Comparison of ENCODE assay signal across 14 mouse cellular contexts in the genomic region with DNA sequence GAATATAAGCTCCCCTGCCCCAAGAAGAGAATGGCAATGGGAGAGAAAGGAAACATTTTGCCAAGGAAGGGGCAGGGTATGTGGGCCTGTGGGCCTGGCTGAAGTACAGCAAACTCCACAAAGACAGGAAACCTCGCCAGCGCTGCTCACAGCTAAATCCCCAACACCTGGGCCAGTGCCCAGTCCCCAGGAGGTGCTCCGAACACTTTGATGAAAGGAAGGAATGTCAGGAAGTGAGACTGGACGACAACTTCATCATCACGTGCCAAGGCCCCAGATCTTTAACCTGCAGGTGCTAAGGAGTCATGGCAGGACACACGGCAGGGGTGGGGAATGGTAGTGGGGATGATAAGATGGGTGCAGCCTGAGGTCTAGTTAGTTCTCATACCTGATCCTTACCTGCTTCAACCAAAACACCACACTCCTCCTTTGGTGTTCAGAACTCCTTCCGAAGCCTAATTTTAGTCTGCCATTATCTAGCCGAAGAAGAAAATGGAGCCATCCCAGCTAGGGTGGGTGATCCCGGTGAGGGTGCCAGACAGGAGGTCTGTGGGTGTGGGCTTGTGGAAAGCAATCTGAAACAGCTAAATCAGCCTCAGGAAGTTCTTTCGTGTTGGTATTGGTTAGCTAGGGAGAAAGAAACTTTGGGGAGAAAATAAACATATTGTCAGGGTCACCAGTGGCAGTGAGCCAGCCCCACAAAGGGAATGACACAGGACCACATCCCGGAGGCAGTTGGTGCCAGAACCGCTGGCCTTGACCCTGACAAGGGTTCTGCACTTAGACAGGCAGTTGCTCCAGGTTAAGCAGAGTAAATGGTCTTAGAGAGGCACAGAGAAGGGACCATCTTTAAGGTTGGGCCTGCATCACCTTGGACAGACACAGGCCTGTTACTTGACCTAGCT. TPM values are rescaled to one million over a fixed set of nuclear protein-coding genes. Genes with fewer than 3 reads are reported as not detected.
DNase-seq lines count a peak whose midpoint lies in the region; TF ChIP-seq lines count a peak whose summit lies in the region.
"Had no signal": no experiment of that assay in that cellular context is flagged by ENCODE, and none has a peak within 500 bp of the region (broad histone marks: within the 10 kb centered on the region; RNA-seq: fewer than 3 reads in every experiment).

No protein-coding gene starts in this region.

- TF ChIP-seq POLR2A in cerebellum, adult 2 months (IDR thresholded peaks at IDR 0.05; ENCODE audit: borderline replicate concordance, insufficient read depth, low read length), result no peak

- peak overlapping the region; percentile 35 for H3K27ac ChIP-seq in cerebellum, adult 2 months (ENCODE audit: insufficient read depth, low read length)
- H3K27ac ChIP-seq: limb, embryonic 10.5 days had no signal

- H3K27me3 ChIP-seq in cerebellum, adult 2 months (ENCODE audit: control insufficient read depth, insufficient read depth, low read length), result no peaks in the 10 kb centered on the region
- H3K27me3 ChIP-seq: heart, embryonic 12.5 days had no signal

- peaks cover 37% of the 10 kb centered on the region for H3K4me1 ChIP-seq in cerebellum, adult 2 months (ENCODE audit: control insufficient read depth, insufficient read depth, low read length)

- DNase-seq in cerebellum, adult 2 months, result no peak
- no peak for DNase-seq in cerebellum, postnatal 4 days (ENCODE audit: low spot score in 2 of 2)
- DNase-seq in kidney, postnatal 10 days, result peak; percentile 50
- DNase-seq in kidney, adult 8-10 months, result no peak
- DNase-seq in ovary, postnatal 36 days (ENCODE audit: low spot score), result peak; percentile 66
- no peak for DNase-seq in ovary, postnatal 14 days (ENCODE audit: low spot score)
- DNase-seq in testis, postnatal 10 days (ENCODE audit: low spot score), result peak; percentile 77
- DNase-seq in frontal cortex, postnatal 10 days (ENCODE audit: low spot score in 2 of 2), result no peak
- DNase-seq: embryo, embryonic 11 days; liver, postnatal 0 days; right cerebral cortex, postnatal 14 days had no signal

- 52% methylated on average over 12 of the region's 12 CpGs for WGBS in cerebellum, adult 2 months

- TF ChIP-seq CTCF in cerebellum, adult 2 months (IDR thresholded peaks at IDR 0.05; ENCODE audit: borderline replicate concordance, insufficient read depth, low read depth, low read length), result no peak

- no peak overlapping the region for H3K4me3 ChIP-seq in cerebellum, adult 2 months (replicated peaks; ENCODE audit: insufficient read depth, low read depth, low read length)
- H3K4me3 ChIP-seq: heart, embryonic 12.5 days; limb, embryonic 10.5 days; midbrain, embryonic 10.5 days had no signal

RNA-seq across cellular contexts. Expression of a gene that starts 25.6 kb away (rescaled TPM):
- 177 and 189 TPM in 2 replicates for polyA plus RNA-seq in cerebellum, adult 2 months (2012; rRNA removed)
- polyA plus RNA-seq: liver, postnatal 0 days had no signal

RNA-seq across cellular contexts. Expression of a gene that starts 40.7 kb away (rescaled TPM):
- 3.6 and 3.7 TPM in 2 replicates for polyA plus RNA-seq in cerebellum, adult 2 months (2012; rRNA removed)
- polyA plus RNA-seq: heart, embryonic 12.5 days had no signal

RNA-seq across cellular contexts. Expression of a gene that starts 54.8 kb away (rescaled TPM):
- 133 and 140 TPM in 2 replicates for polyA plus RNA-seq in cerebellum, adult 2 months (2012; rRNA removed)

Comparison
In these comparisons a context has a peak if more than half of its experiments do, and no peak if none do; other contexts are left out.
1. DNase-seq: peak in kidney, postnatal 10 days (single experiment), ovary, postnatal 36 days (single experiment) and testis, postnatal 10 days (single experiment); none in cerebellum, adult 2 months (0 of 2), cerebellum, postnatal 4 days (0 of 2), kidney, adult 8-10 months (0 of 2), ovary, postnatal 14 days (single experiment) and frontal cortex, postnatal 10 days (0 of 2).